Comparison of ENCODE assay signal across 8 mouse cellular contexts in the genomic region with DNA sequence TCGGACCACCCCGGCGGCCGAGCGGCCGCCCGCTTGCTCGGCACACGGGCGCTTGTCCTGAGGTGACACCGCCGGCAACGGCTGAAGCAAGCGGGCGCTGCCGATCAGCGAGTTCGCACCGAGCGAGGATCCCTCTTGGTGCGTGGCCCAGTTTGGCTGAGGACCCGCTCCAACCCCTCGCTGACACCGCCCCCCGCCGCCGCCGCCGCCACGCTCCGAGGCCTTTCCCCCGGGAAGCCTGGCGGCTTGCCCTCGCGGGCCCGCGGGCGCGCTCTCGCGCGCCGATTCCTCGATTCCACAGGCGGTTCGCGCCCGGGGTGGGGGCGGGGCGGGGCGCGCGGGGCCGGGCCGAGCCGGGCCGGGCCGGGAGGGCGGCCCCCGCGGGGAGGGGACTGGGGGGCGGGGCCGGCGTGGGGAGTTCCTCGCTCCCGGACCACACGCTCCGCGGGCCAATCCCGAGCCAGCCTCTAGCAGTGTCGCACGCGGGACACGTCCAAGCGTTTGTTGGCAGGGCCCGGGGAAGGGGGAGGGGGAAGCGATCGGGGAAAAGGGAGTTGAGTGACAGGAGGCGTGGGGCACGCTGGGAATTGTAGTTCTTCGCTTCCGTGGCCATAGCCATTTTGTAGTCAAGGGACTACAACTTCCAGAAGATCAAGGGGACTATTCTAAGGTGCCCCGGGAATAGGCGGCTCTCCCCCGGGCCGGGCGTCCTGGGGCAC. TPM values are rescaled to one million over a fixed set of nuclear protein-coding genes. Genes with fewer than 3 reads are reported as not detected.
DNase-seq lines count a peak whose midpoint lies in the region; ATAC-seq lines count a peak whose summit lies in the region.

No protein-coding gene starts in this region.

- ATAC-seq in inflammation-experienced regulatory T-cells, adult 6 months: peak; percentile 47
- ATAC-seq in megakaryocyte-erythroid progenitor cell, adult 5-6 weeks (replicated peaks; ENCODE audit: low FRiP score, low TSS enrichment, poor library complexity, severe bottlenecking): peak; percentile 81

- peak; percentile 100 for DNase-seq in adrenal gland, adult (ENCODE audit: inconsistent age in 2 of 2, low spot score in 1 of 2)
- peak; percentile 100 for DNase-seq in embryo, embryonic 10.5 days (ENCODE audit: low spot score)
- DNase-seq in gastrocnemius, postnatal 14 days: peak; percentile 100
- peak; percentile 99 to 100 for DNase-seq in left cerebral cortex, postnatal 10 days (ENCODE audit: extremely low spot score in 1 of 2, low spot score in 2 of 2)
- DNase-seq in right cerebral cortex, postnatal 25 days: peak; percentile 98
- peak; percentile 99 to 100 for DNase-seq in urinary bladder, postnatal 4 days (ENCODE audit: low spot score in 2 of 2)

- intact Hi-C loops in gastrocnemius, postnatal 14 days (cut with DNase I; ENCODE audit: low total_unique reads): no loop called here
- intact Hi-C loops in left cerebral cortex, postnatal 10 days (cut with DNase I): loop anchor here (5.0 to 10.0 kb wide), 2 partner anchors 244 to 863 kb away; no protein-coding TSS in a partner anchor

RNA-seq across cellular contexts. Expression of a gene that starts 1.0 kb away (rescaled TPM):
- total RNA-seq in gastrocnemius, postnatal 14 days (2021): 10 to 100 TPM; 30.5 to 39.7 TPM
- polyA plus RNA-seq in inflammation-experienced regulatory T-cells, adult 6 months (2017; shearing (Covaris generic)): 10 to 100 TPM; 42.0 to 59.1 (median 56.1) TPM
- total RNA-seq in left cerebral cortex, postnatal 10 days (2021): 10 to 100 TPM; 43.3 to 45.8 TPM
- total RNA-seq in megakaryocyte-erythroid progenitor cell, adult 5-6 weeks (2014; fragmentation: Nextera tagmentation): 32.7 and 37.0 TPM in 2 replicates
- total RNA-seq in megakaryocyte-erythroid progenitor cell, adult 5-6 weeks (2017): 28.1 and 31.7 TPM in 2 replicates

Comparison
In these comparisons a context has a peak if more than half of its experiments do, and no peak if none do; other contexts are left out.
1. Peak in every context shown above with its lines: DNase-seq and ATAC-seq.